Mouse (Mus musculus) midbrain, embryonic 11.5 days (tissue): Measurements from ENCODE around the gene Gpx5. TPM values are rescaled to one million over a fixed set of nuclear protein-coding genes. Genes with fewer than 3 reads are reported as not detected.
"Not testable (repeated sequence)": the region's sequence is repeated elsewhere in the genome, so short reads cannot be mapped to it uniquely, and the experiment has no call there.

Source experiments
- ATAC-seq: fragments of 200-750 bp; cut with Nextera tagmentation; 2 replicates; pipeline ENCODE4 v1.8.0; 2017; ENCODE audit warnings: moderate TSS enrichment, moderate library complexity; ENCODE audit not compliant: low FRiP score
- DNase-seq: peaks from one replicate; pipeline ENCODE4 v3.0.0; 2015; ENCODE audit warnings: low spot score; ENCODE audit errors: missing footprints
- H3K27ac ChIP-seq: fragments of 300-500 bp; sonication (generic); 2 replicates; pipeline ENCODE4 v1.5.1; 2014; ENCODE audit warnings: low read depth, low read length
- H3K27me3 ChIP-seq: fragments of 300-500 bp; sonication (generic); 2 replicates; pipeline ENCODE4 v1.6.1; 2014; ENCODE audit warnings: mild to moderate bottlenecking, low read length, moderate library complexity, mixed read lengths; ENCODE audit not compliant: control insufficient read depth, insufficient read depth
- H3K36me3 ChIP-seq: fragments of 300-500 bp; sonication (generic); 2 replicates; pipeline ENCODE4 v1.6.1; 2014; ENCODE audit warnings: mild to moderate bottlenecking, low read length, moderate library complexity, mixed read lengths; ENCODE audit not compliant: control insufficient read depth, insufficient read depth
- H3K4me1 ChIP-seq: fragments of 300-500 bp; sonication (generic); 2 replicates; pipeline ENCODE4 v1.6.1; 2014; ENCODE audit warnings: low read length; ENCODE audit not compliant: control insufficient read depth, insufficient read depth
- H3K4me2 ChIP-seq: fragments of 300-500 bp; sonication (generic); 2 replicates; pipeline ENCODE4 v1.6.1; 2014; ENCODE audit warnings: mild to moderate bottlenecking, moderate library complexity
- H3K4me3 ChIP-seq: fragments of 300-500 bp; sonication (generic); 2 replicates; pipeline ENCODE4 v1.5.1; 2014; ENCODE audit warnings: low read depth, low read length
- H3K9ac ChIP-seq: fragments of 300-500 bp; sonication (generic); 2 replicates; pipeline ENCODE4 v1.6.1; 2014; ENCODE audit warnings: low read length
- H3K9me3 ChIP-seq: fragments of 300-500 bp; sonication (generic); 2 replicates; pipeline ENCODE4 v1.6.1; 2016; ENCODE audit warnings: low read length; ENCODE audit not compliant: control insufficient read depth
- WGBS: fragments of 180-500 bp; shearing (Covaris S2); extraction: QIAGEN DNeasy Blood & Tissue Kit; methylation state at CpG from one replicate; pipeline ENCODE4 v1.1.7; 2014; 5-methylcytosine and 5-hydroxymethylcytosine counted together
- polyA plus RNA-seq: library from polyadenylated mRNA; unstranded; fragments of >200 nt; fragmentation: Nextera tagmentation; extraction: Ambion mirVana; gene quantifications from 2 replicates; pipeline ENCODE4 v1.2.1, GENCODE M21; 2014

Gpx5 gene
- polyA plus RNA-seq, 1 experiment from 2014 or later, result not detected

- peak overlapping the region; percentile 50 for H3K4me2 ChIP-seq
- WGBS, result under 1% methylated on average over 15 of the region's 15 CpGs
- peak; percentile 38; the same call in 1 of the 2 replicates for ATAC-seq
- peak overlapping the region; percentile 68 for H3K9ac ChIP-seq
- H3K27ac ChIP-seq, result no peak overlapping the region
- DNase-seq, result peak; percentile 95
- no peaks in the 10 kb centered on the region for H3K36me3 ChIP-seq
- no peaks in the 10 kb centered on the region for H3K9me3 ChIP-seq
- H3K4me3 ChIP-seq, result peak overlapping the region; percentile 44
- no peaks in the 10 kb centered on the region for H3K27me3 ChIP-seq
- peaks cover 3% of the 10 kb centered on the region; the same call in 1 of the 2 replicates for H3K4me1 ChIP-seq
Measured at GRCm38 (mm10) chr13:21259171-21259631, 33.3 kb downstream of the Gpx5 start.

DNA sequence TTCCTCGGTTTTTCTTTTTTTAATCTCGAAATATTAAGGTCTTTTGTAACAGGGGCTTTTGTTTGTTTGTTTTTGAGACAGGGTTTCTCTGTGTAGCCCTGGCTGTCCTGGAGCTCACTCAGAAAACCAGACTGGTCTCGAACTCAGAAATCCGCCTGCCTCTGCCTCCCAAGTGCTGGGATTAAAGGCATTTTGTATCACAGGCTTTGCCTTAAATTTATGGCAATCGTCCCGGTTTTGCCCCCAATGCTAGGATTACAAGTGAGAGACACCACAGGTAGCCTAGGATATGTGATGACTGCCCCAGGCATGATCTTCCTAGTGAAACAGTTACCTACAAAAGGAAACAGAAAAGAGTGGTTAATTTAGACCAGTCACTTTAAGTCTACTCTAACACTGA is 34.0 kb downstream of the Gpx5 start:
- peaks cover 3% of the 10 kb centered on the region; the same call in 1 of the 2 replicates for H3K4me1 ChIP-seq
- H3K9ac ChIP-seq, result no peak overlapping the region; the same call in 1 of the 2 replicates
- no peaks in the 10 kb centered on the region for H3K36me3 ChIP-seq
- WGBS, result 16% methylated on average over 6 of the region's 6 CpGs
- peak overlapping the region; percentile 50 for H3K4me2 ChIP-seq
- ATAC-seq (no peak), DNase-seq (no peak)
- H3K27ac ChIP-seq, result no peak overlapping the region
- H3K4me3 ChIP-seq, result peak overlapping the region; percentile 44
- H3K9me3 ChIP-seq, result no peaks in the 10 kb centered on the region
- no peaks in the 10 kb centered on the region for H3K27me3 ChIP-seq

- peak; percentile 99 for DNase-seq
- Histone ChIP-seq H3K9ac (peak overlapping the region; percentile 65), H3K36me3 (no peaks in the 10 kb centered on the region), H3K27me3 (no peaks in the 10 kb centered on the region; the same call in 1 of the 2 replicates), H3K4me2 (peak overlapping the region; percentile 68), H3K4me1 (peaks cover 5% of the 10 kb centered on the region; the same call in 1 of the 2 replicates), H3K9me3 (no peaks in the 10 kb centered on the region), H3K4me3 (peak overlapping the region; percentile 50), H3K27ac (no peak overlapping the region)
- 2% methylated on average over 16 of the region's 16 CpGs for WGBS
- ATAC-seq, result peak; percentile 83
Measured at GRCm38 (mm10) chr13:21253986-21254385, 38.5 kb downstream of the Gpx5 start.

- no peaks in the 10 kb centered on the region for H3K36me3 ChIP-seq
- WGBS, result 2% methylated on average over 12 of the region's 12 CpGs
- peaks cover 3% of the 10 kb centered on the region; the same call in 1 of the 2 replicates for H3K4me1 ChIP-seq
- peak; percentile 96 for DNase-seq
- no peak overlapping the region for H3K27ac ChIP-seq
- H3K4me3 ChIP-seq, result peak overlapping the region; percentile 50
- H3K27me3 ChIP-seq, result no peaks in the 10 kb centered on the region; the same call in 1 of the 2 replicates
- peak overlapping the region; percentile 65 for H3K9ac ChIP-seq
- H3K9me3 ChIP-seq, result no peaks in the 10 kb centered on the region
- H3K4me2 ChIP-seq, result peak overlapping the region; percentile 68
- ATAC-seq, result peak; percentile 70
Measured at GRCm38 (mm10) chr13:21253569-21253968, 39.0 kb downstream of the Gpx5 start.

DNA sequence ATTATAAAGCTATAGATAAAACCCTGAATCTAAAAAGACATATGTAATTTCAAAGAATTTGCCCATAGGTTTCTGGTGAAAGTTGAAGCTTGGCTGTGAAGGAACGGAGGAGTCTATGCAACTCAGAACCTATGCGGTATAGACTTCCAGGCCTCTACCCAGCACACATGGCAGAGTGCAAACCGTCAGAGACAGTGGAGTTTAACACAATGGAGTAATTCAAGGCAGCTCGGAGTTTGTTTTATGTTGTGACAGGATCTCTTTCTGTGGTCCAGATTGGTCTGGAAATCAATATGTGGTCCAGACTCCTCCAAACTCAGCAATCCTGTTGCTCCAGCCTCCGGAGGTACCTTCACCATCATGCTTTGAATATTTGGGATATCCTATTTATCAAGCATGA is 39.5 kb downstream of the Gpx5 start:
- no peak for ATAC-seq
- 20% methylated on average over 5 of the region's 5 CpGs for WGBS
- Histone ChIP-seq H3K27me3 (no peaks in the 10 kb centered on the region; the same call in 1 of the 2 replicates), H3K4me3 (peak overlapping the region; percentile 50), H3K9ac (no peak overlapping the region), H3K27ac (no peak overlapping the region), H3K36me3 (no peaks in the 10 kb centered on the region), H3K4me2 (peak overlapping the region; percentile 68), H3K9me3 (no peaks in the 10 kb centered on the region), H3K4me1 (peaks cover 2% of the 10 kb centered on the region; the same call in 1 of the 2 replicates)
- peak; percentile 87 for DNase-seq

DNA sequence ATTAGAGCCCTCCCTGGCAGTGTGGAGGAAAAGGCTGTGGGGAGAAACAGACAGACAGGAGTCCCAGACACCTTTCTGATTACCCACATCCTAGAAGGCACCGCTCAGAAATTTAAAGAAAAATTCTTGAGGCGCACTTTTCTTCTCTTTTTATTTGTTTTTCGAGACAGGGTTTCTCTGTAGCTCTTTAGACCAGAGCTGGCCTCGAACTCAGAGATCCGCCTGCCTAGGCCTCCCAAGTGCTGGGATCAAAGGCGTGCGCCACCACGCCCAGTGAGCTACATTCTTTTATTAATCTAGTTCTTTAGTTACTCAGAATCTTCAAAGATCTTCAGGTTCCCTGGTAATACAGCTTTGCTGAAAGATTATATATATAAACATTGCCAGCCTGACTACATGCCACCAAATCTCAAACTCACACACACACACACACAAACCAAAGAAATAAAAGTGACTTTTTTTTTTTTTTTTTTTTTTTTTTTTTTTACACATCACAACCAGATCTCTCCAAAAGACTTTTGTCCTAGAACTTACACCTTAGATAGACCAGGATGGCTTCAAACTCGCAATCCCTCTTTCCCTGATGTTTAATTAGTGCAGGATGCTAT is 42.4 kb downstream of the Gpx5 start:
- H3K9me3 ChIP-seq, result no peaks in the 10 kb centered on the region
- WGBS, result 28% methylated on average over 9 of the region's 9 CpGs
- no peak overlapping the region for H3K4me3 ChIP-seq
- H3K4me1 ChIP-seq, result peaks cover 2% of the 10 kb centered on the region; the same call in 1 of the 2 replicates
- DNase-seq (peak; percentile 86), ATAC-seq (no peak)
- H3K27me3 ChIP-seq, result no peaks in the 10 kb centered on the region; the same call in 1 of the 2 replicates
- H3K36me3 ChIP-seq, result no peaks in the 10 kb centered on the region
- H3K27ac ChIP-seq, result no peak overlapping the region
- no peak overlapping the region for H3K4me2 ChIP-seq
- H3K9ac ChIP-seq, result no peak overlapping the region

- no peak overlapping the region for H3K27ac ChIP-seq
- ATAC-seq, result no peak
- no peak overlapping the region for H3K9ac ChIP-seq
- H3K9me3 ChIP-seq, result no peaks in the 10 kb centered on the region
- peaks cover 2% of the 10 kb centered on the region; the same call in 1 of the 2 replicates for H3K4me1 ChIP-seq
- WGBS, result 15% methylated on average over 4 of the region's 4 CpGs
- H3K27me3 ChIP-seq, result peaks cover 1% of the 10 kb centered on the region
- peak; percentile 76 for DNase-seq
- no peaks in the 10 kb centered on the region for H3K36me3 ChIP-seq
- H3K4me2 ChIP-seq, result no peak overlapping the region
- no peak overlapping the region for H3K4me3 ChIP-seq
Measured at GRCm38 (mm10) chr13:21249022-21249421, 43.5 kb downstream of the Gpx5 start.

- no peak overlapping the region for H3K4me2 ChIP-seq
- ATAC-seq, result no peak
- no peaks in the 10 kb centered on the region for H3K9me3 ChIP-seq
- no peak overlapping the region for H3K27ac ChIP-seq
- H3K4me1 ChIP-seq, result 0 out of 2 replicates have a peak, but pooled peaks cover 2% of the 10 kb centered on the region
- H3K4me3 ChIP-seq, result no peak overlapping the region
- H3K9ac ChIP-seq, result no peak overlapping the region
- peaks cover 4% of the 10 kb centered on the region for H3K27me3 ChIP-seq
- WGBS, result 81% methylated on average over 2 of the region's 2 CpGs
- no peaks in the 10 kb centered on the region for H3K36me3 ChIP-seq
- peak; percentile 77 for DNase-seq
Measured at GRCm38 (mm10) chr13:21246276-21246675, 46.3 kb downstream of the Gpx5 start.

GRCm38 (mm10) chr13:21244967-21245366 is 47.6 kb downstream of the Gpx5 start:
- WGBS, result 42% methylated on average over 1 of the region's 1 CpGs
- not testable (repeated sequence) for H3K27me3 ChIP-seq, H3K36me3 ChIP-seq, DNase-seq, H3K4me3 ChIP-seq, H3K4me2 ChIP-seq, H3K9me3 ChIP-seq, H3K9ac ChIP-seq, ATAC-seq, H3K27ac ChIP-seq, H3K4me1 ChIP-seq
